Mouse (Mus musculus) E14TG2a.4 (cell line): ENCODE measurements around the gene Glb1.

Source experiments
- CTCF ChIP-seq: conservative IDR thresholded peaks from 2 replicates; pipeline ENCODE4 v1.5.1; 2014; ENCODE audit warnings: low read length
- NANOG ChIP-seq: IDR thresholded peaks from 2 replicates; pipeline ENCODE4 v1.6.1; 2014; ENCODE audit warnings: borderline replicate concordance, low read length, mixed read lengths
- POU5F1 ChIP-seq: IDR thresholded peaks from 2 replicates; pipeline ENCODE4 v1.6.1; 2014; ENCODE audit warnings: low read length, borderline replicate concordance

DNA sequence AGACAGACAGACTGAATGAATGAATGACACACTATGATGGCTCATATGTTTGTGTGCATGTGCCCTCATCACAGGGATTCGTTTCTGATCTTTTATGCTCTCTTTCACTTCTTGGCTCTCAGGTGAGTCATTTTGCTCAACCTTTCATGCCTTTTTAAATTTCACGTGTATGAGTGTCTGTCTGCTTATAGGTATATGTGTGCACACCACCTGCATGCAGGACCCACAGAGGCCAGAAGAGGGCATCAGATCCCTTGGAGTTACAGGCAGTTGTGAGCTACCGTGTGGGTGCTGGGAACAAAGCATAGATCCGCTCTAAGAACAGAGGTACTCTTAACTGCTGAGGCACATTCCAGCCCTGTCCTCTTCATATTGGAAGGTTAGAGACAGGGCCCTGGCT, 67.8 kb downstream of the Glb1 start:
- TF ChIP-seq CTCF (peak; percentile 57), NANOG (no peak), POU5F1 (no peak)
